Mouse (Mus musculus) liver, embryonic 11.5 days (tissue): ENCODE measurements around the gene Cdx2. TPM values are rescaled to one million over a fixed set of nuclear protein-coding genes. Genes with fewer than 3 reads are reported as not detected.

Source experiments
- ATAC-seq: fragments of 200-750 bp; cut with Nextera tagmentation; replicated peaks from 2 replicates; pipeline ENCODE4 v1.8.0; 2017; ENCODE audit warnings: moderate number of reproducible peaks, mild to moderate bottlenecking, moderate TSS enrichment, moderate library complexity; ENCODE audit not compliant: low FRiP score
- DNase-seq: peaks from one replicate; pipeline ENCODE4 v3.0.0-alpha.2; 2017; ENCODE audit warnings: low spot score
- H3K27ac ChIP-seq: fragments of 300-500 bp; sonication (generic); 2 replicates; pipeline ENCODE4 v1.5.1; 2014; ENCODE audit warnings: mild to moderate bottlenecking, low read depth, low read length, control low read depth
- H3K27me3 ChIP-seq: fragments of 300-500 bp; sonication (generic); replicated peaks from 2 replicates; pipeline ENCODE4 v1.6.1; 2014; ENCODE audit warnings: low read length, mixed read lengths; ENCODE audit not compliant: control insufficient read depth, insufficient read depth
- H3K36me3 ChIP-seq: fragments of 300-500 bp; sonication (generic); 2 replicates; pipeline ENCODE4 v1.6.1; 2014; ENCODE audit warnings: mild to moderate bottlenecking, low read length, moderate library complexity, mixed read lengths; ENCODE audit not compliant: control insufficient read depth, insufficient read depth
- H3K4me1 ChIP-seq: fragments of 300-500 bp; sonication (generic); replicated peaks from 2 replicates; pipeline ENCODE4 v1.6.1; 2014; ENCODE audit warnings: low read length, mixed read lengths; ENCODE audit not compliant: control insufficient read depth, insufficient read depth
- H3K4me2 ChIP-seq: fragments of 300-500 bp; sonication (generic); 2 replicates; pipeline ENCODE4 v1.6.1; 2014; ENCODE audit warnings: mild to moderate bottlenecking, control low read depth, moderate library complexity
- H3K4me3 ChIP-seq: fragments of 300-500 bp; sonication (generic); 2 replicates; pipeline ENCODE4 v1.5.1; 2014; ENCODE audit warnings: low read depth, low read length, control low read depth
- H3K9ac ChIP-seq: fragments of 300-500 bp; sonication (generic); 2 replicates; pipeline ENCODE4 v1.6.1; 2014; ENCODE audit warnings: low read depth, low read length, control low read depth
- H3K9me3 ChIP-seq: fragments of 300-500 bp; sonication (generic); 2 replicates; pipeline ENCODE4 v1.6.1; 2016; ENCODE audit warnings: low read length, inconsistent platforms, mixed read lengths; ENCODE audit not compliant: control insufficient read depth
- WGBS: fragments of 180-500 bp; shearing (Covaris S2); extraction: QIAGEN DNeasy Blood & Tissue Kit; methylation state at CpG from one replicate; pipeline ENCODE4 v1.1.7; 2014; 5-methylcytosine and 5-hydroxymethylcytosine counted together
- polyA plus RNA-seq: library from polyadenylated mRNA; unstranded; fragments of >200 nt; fragmentation: Nextera tagmentation; extraction: Ambion mirVana; gene quantifications from 2 replicates; pipeline ENCODE4 v1.2.1, GENCODE M21; 2014

Gene Cdx2
- polyA plus RNA-seq, 1 experiment from 2014 or later, result 0.14 TPM

- Histone ChIP-seq H3K4me1 (no peaks in the 10 kb centered on the region; the same call in 1 of the 2 replicates), H3K9ac (no peak overlapping the region), H3K4me3 (no peak overlapping the region), H3K9me3 (no peaks in the 10 kb centered on the region), H3K36me3 (no peaks in the 10 kb centered on the region), H3K27me3 (peaks cover 100% of the 10 kb centered on the region), H3K27ac (no peak overlapping the region), H3K4me2 (no peak overlapping the region)
- ATAC-seq (no peak), DNase-seq (no peak)
- WGBS, result 0% methylated on average over 1 of the region's 2 CpGs
Observed at GRCm38 (mm10) chr5:147309786-147310185, 2.7 kb upstream of the Cdx2 start.

DNA sequence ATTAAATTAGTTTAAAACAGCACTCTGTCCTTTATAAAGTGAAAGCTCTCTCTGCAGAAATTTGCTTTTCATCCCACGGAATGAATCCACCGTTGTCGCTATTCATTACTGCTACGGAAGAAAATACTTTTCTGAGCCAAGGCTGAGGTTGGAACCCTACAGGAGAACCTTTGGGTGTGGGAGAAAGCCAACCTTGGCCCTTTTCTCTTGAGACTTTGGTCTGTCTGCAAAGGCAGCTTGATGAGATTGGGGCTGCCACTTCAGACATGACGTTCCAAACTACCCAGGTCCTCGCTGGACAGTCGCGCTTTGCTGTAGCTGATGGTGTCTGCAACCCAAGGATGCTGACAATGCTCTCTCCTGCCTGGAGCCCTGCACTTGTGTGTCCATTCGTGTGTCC lies 1.4 kb upstream of the Cdx2 start:
- DNase-seq (no peak), ATAC-seq (no peak)
- Histone ChIP-seq H3K4me1 (no peaks in the 10 kb centered on the region; the same call in 1 of the 2 replicates), H3K4me3 (no peak overlapping the region), H3K4me2 (no peak overlapping the region), H3K36me3 (no peaks in the 10 kb centered on the region), H3K9me3 (no peaks in the 10 kb centered on the region), H3K27me3 (peaks cover 100% of the 10 kb centered on the region), H3K9ac (no peak overlapping the region), H3K27ac (no peak overlapping the region)
- 13% methylated on average over 9 of the region's 9 CpGs for WGBS

DNA sequence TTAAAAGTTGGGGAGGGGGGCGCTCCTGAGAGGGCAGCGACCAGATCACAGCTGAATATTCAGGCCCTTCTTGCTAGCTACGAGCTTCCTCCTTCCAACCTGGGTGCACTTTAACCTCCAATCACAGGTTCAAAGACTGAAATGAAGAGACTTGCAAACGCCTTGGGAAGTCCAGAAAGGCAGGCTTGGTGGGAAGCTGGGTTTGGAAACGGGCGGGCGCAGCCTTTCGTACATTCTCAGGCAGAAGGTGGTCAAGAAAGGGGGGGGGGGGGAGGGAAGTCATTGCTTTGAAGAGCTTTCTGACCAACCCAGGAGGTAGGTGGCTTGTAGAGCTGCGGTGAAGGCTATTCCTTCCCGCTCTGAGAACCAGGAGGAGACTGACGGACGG lies 322 bp upstream of the Cdx2 start:
- DNase-seq (peak; percentile 30), ATAC-seq (no peak)
- 2% methylated on average over 12 of the region's 12 CpGs for WGBS

DNA sequence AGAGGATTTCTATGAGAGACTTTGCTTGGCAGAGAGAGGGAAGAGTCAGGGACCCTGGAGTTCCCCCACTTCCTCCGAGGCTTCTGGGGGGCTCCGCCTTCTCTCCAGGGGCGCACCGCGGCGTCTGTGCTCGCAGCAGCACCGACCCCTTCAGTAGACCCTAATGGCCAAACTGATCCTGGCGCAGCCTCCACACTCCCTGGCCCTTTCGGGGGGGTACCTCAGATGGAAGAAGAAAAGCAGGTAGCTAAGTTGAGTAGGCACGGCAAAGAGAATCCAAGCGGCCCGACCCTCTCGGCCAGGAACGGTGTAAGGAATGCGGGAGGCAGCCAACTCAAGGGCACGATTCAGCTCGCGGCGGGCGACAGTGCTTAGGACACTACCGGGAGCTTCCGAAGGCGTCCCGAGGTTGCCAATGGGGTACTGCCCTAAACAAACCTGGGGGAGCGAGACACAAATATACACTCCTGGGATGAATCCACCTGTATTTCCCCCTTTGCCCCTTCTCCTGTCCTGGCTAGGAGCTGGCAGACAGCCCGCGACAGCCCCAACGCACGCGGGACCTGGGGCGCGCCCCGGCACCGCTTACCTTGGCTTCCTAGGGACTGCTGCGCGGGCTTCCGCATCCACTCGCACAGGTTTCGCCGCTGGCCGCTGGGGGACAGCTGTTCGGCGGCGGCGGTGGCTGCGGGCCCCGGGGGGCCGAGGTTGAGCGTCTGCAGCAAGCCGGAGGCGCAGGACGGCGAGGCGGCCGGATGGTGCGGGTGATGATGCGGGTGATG lies 1.0 kb downstream of the Cdx2 start:
- Histone ChIP-seq H3K4me3 (0 out of 2 replicates have a peak overlapping the region, but pooled peaks have one; percentile 11), H3K9ac (no peak overlapping the region), H3K4me2 (peak overlapping the region; percentile 11; the same call in 1 of the 2 replicates), H3K9me3 (no peaks in the 10 kb centered on the region), H3K27me3 (peaks cover 100% of the 10 kb centered on the region), H3K36me3 (no peaks in the 10 kb centered on the region), H3K27ac (no peak overlapping the region), H3K4me1 (no peaks in the 10 kb centered on the region; the same call in none of the 2 replicates)
- under 1% methylated on average over 58 of the region's 58 CpGs for WGBS
- ATAC-seq (no peak), DNase-seq (peak; percentile 40)

More for the DNA sequence above, 322 bp upstream of the Cdx2 start:
- Histone ChIP-seq H3K4me1 (no peaks in the 10 kb centered on the region; the same call in 1 of the 2 replicates), H3K9ac (no peak overlapping the region), H3K27ac (no peak overlapping the region), H3K4me2 (no peak overlapping the region), H3K27me3 (peaks cover 100% of the 10 kb centered on the region), H3K4me3 (no peak overlapping the region), H3K9me3 (no peaks in the 10 kb centered on the region), H3K36me3 (no peaks in the 10 kb centered on the region)

GRCm38 (mm10) chr5:147305166-147305565 lies 1.9 kb downstream of the Cdx2 start:
- H3K4me2 ChIP-seq, result 0 out of 2 replicates have a peak overlapping the region, but pooled peaks have one; percentile 8
- no peaks in the 10 kb centered on the region for H3K9me3 ChIP-seq
- H3K27ac ChIP-seq, result no peak overlapping the region
- H3K27me3 ChIP-seq, result peaks cover 100% of the 10 kb centered on the region
- no peaks in the 10 kb centered on the region; the same call in none of the 2 replicates for H3K4me1 ChIP-seq
- no peaks in the 10 kb centered on the region for H3K36me3 ChIP-seq
- no peak for ATAC-seq
- DNase-seq, result peak; percentile 40
- 3% methylated on average over 16 of the region's 16 CpGs for WGBS
- H3K4me3 ChIP-seq, result no peak overlapping the region
- no peak overlapping the region for H3K9ac ChIP-seq

GRCm38 (mm10) chr5:147304276-147305155 lies 2.6 kb downstream of the Cdx2 start:
- no peaks in the 10 kb centered on the region; the same call in none of the 2 replicates for H3K4me1 ChIP-seq
- H3K27ac ChIP-seq, result no peak overlapping the region
- no peak for ATAC-seq
- no peaks in the 10 kb centered on the region for H3K36me3 ChIP-seq
- no peak overlapping the region; the same call in 1 of the 2 replicates for H3K4me3 ChIP-seq
- WGBS, result under 1% methylated on average over 54 of the region's 54 CpGs
- H3K27me3 ChIP-seq, result peaks cover 100% of the 10 kb centered on the region
- DNase-seq, result peak; percentile 38
- H3K4me2 ChIP-seq, result 0 out of 2 replicates have a peak overlapping the region, but pooled peaks have one; percentile 8
- H3K9ac ChIP-seq, result no peak overlapping the region
- H3K9me3 ChIP-seq, result no peaks in the 10 kb centered on the region

- Histone ChIP-seq H3K4me3 (no peak overlapping the region), H3K4me1 (no peaks in the 10 kb centered on the region; the same call in none of the 2 replicates), H3K9ac (no peak overlapping the region), H3K27ac (no peak overlapping the region), H3K36me3 (no peaks in the 10 kb centered on the region), H3K4me2 (no peak overlapping the region), H3K27me3 (peaks cover 100% of the 10 kb centered on the region), H3K9me3 (no peaks in the 10 kb centered on the region)
- DNase-seq (peak; percentile 31), ATAC-seq (no peak)
- 12% methylated on average over 13 of the region's 13 CpGs for WGBS
Observed at GRCm38 (mm10) chr5:147302746-147303400, 4.2 kb downstream of the Cdx2 start.

GRCm38 (mm10) chr5:147302141-147302540 lies 4.9 kb downstream of the Cdx2 start:
- Histone ChIP-seq H3K4me3 (no peak overlapping the region), H3K27ac (no peak overlapping the region), H3K4me2 (no peak overlapping the region), H3K9me3 (no peaks in the 10 kb centered on the region), H3K36me3 (no peaks in the 10 kb centered on the region), H3K27me3 (peaks cover 99% of the 10 kb centered on the region), H3K9ac (no peak overlapping the region), H3K4me1 (no peaks in the 10 kb centered on the region; the same call in none of the 2 replicates)
- ATAC-seq (no peak), DNase-seq (peak; percentile 28)
- 13% methylated on average over 8 of the region's 8 CpGs for WGBS
